Mouse (Mus musculus) heart, embryonic 12.5 days (tissue): ENCODE measurements around the gene Pla2g16. TPM values are rescaled to one million over a fixed set of nuclear protein-coding genes. Genes with fewer than 3 reads are reported as not detected.

Experiments
- ATAC-seq: fragments of 200-750 bp; cut with Nextera tagmentation; 2 replicates; pipeline ENCODE4 v1.8.0; 2017; ENCODE audit warnings: moderate TSS enrichment, moderate library complexity; ENCODE audit not compliant: insufficient number of reproducible peaks, low FRiP score
- H3K27ac ChIP-seq: fragments of 300-500 bp; sonication (generic); 2 replicates; pipeline ENCODE4 v1.5.1; 2016; ENCODE audit warnings: mild to moderate bottlenecking, moderate library complexity; ENCODE audit not compliant: poor library complexity, severe bottlenecking
- H3K27me3 ChIP-seq: fragments of 300-500 bp; sonication (generic); replicated peaks from 2 replicates; pipeline ENCODE4 v1.6.1; 2016; ENCODE audit warnings: mild to moderate bottlenecking, moderate library complexity
- H3K36me3 ChIP-seq: fragments of 300-500 bp; sonication (generic); 2 replicates; pipeline ENCODE4 v1.6.1; 2016; ENCODE audit warnings: mild to moderate bottlenecking, moderate library complexity
- H3K4me1 ChIP-seq: fragments of 300-500 bp; sonication (generic); replicated peaks from 2 replicates; pipeline ENCODE4 v1.6.1; 2016; ENCODE audit warnings: mild to moderate bottlenecking
- H3K4me2 ChIP-seq: fragments of 300-500 bp; sonication (generic); 2 replicates; pipeline ENCODE4 v1.6.1; 2016; ENCODE audit warnings: mild to moderate bottlenecking, moderate library complexity
- H3K4me3 ChIP-seq: fragments of 300-500 bp; sonication (generic); 2 replicates; pipeline ENCODE4 v1.5.1; 2016; ENCODE audit warnings: mild to moderate bottlenecking
- H3K9ac ChIP-seq: fragments of 300-500 bp; sonication (generic); 2 replicates; pipeline ENCODE4 v1.6.1; 2016; ENCODE audit warnings: mild to moderate bottlenecking, moderate library complexity
- H3K9me3 ChIP-seq: fragments of 300-500 bp; sonication (generic); replicated peaks from 2 replicates; pipeline ENCODE4 v1.6.1; 2016; ENCODE audit warnings: mild to moderate bottlenecking, moderate library complexity
- WGBS: fragments of 180-500 bp; shearing (Covaris S2); methylation state at CpG from one replicate; pipeline ENCODE4 v1.1.7; 2016; 5-methylcytosine and 5-hydroxymethylcytosine counted together
- polyA plus RNA-seq: library from polyadenylated mRNA; unstranded; fragments of >200 nt; fragmentation: Nextera tagmentation; extraction: Ambion mirVana; gene quantifications from 2 replicates; pipeline ENCODE4 v1.2.1, GENCODE M21; 2016

The Pla2g16 gene
- polyA plus RNA-seq, 1 experiment from 2014 or later, result 51.8 TPM

DNA sequence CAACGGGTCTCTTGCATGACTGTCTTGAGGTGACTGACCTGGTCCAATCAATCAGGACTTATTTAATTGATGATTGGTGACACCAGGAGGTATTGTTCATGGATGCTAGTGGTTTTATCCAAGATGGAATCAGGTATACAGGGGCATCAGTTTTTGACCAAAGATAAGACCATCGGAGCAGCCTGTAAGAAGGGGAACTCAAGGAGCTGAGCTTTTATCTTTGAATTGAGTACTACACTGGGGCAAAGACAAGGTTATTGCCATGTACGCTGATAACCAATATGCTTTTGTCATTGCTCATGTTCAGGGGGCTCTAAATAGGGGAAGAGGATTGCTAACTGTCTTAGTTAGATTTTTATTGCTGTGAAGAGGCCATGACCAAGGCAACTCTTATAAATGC is 8.3 kb upstream of the Pla2g16 start:
- ATAC-seq, result no peak
- WGBS, result 85% methylated on average over 3 of the region's 3 CpGs
- no peak overlapping the region for H3K27ac ChIP-seq
- H3K9ac ChIP-seq, result no peak overlapping the region
- peaks cover 34% of the 10 kb centered on the region for H3K4me1 ChIP-seq
- no peaks in the 10 kb centered on the region for H3K36me3 ChIP-seq
- no peak overlapping the region for H3K4me2 ChIP-seq
- no peaks in the 10 kb centered on the region for H3K27me3 ChIP-seq
- H3K9me3 ChIP-seq, result no peaks in the 10 kb centered on the region; the same call in 1 of the 2 replicates
- H3K4me3 ChIP-seq, result no peak overlapping the region

- Histone ChIP-seq H3K27ac (peak overlapping the region; percentile 75), H3K9ac (no peak overlapping the region), H3K4me1 (peaks cover 34% of the 10 kb centered on the region), H3K4me3 (no peak overlapping the region), H3K9me3 (no peaks in the 10 kb centered on the region), H3K36me3 (no peaks in the 10 kb centered on the region), H3K4me2 (no peak overlapping the region), H3K27me3 (no peaks in the 10 kb centered on the region)
- peak; percentile 72 for ATAC-seq
- WGBS, result 24% methylated on average over 4 of the region's 4 CpGs
These were observed 5.5 kb upstream of the Pla2g16 start for GRCm38 (mm10) chr19:7551550-7552300.

DNA sequence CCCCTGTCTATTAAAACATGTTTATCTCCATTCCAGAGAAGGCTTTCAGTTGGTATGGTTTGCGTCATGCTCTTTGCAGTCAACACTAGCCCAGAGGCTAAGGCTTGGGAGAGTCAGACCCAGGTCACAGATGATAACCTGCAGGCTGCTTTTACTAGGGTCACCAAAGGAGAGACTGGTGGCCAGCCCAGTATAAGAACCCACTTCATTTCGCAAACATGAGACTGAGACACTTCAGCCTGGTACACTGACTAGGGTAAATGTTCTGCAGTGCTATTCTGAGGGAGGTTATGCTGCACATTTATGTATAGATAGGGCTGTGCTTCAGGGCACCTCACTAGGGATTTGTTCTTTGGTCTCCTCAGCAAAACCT is 5.0 kb upstream of the Pla2g16 start:
- peak overlapping the region; percentile 7; the same call in 1 of the 2 replicates for H3K4me2 ChIP-seq
- 19% methylated on average over 2 of the region's 2 CpGs for WGBS
- peaks cover 34% of the 10 kb centered on the region for H3K4me1 ChIP-seq
- H3K4me3 ChIP-seq, result no peak overlapping the region
- H3K9me3 ChIP-seq, result no peaks in the 10 kb centered on the region
- H3K27me3 ChIP-seq, result no peaks in the 10 kb centered on the region
- H3K9ac ChIP-seq, result no peak overlapping the region
- H3K36me3 ChIP-seq, result no peaks in the 10 kb centered on the region
- ATAC-seq, result peak; percentile 40; the same call in 1 of the 2 replicates
- H3K27ac ChIP-seq, result peak overlapping the region; percentile 75

GRCm38 (mm10) chr19:7553441-7553840 is 3.8 kb upstream of the Pla2g16 start:
- Histone ChIP-seq H3K9ac (no peak overlapping the region), H3K4me2 (no peak overlapping the region), H3K9me3 (no peaks in the 10 kb centered on the region), H3K36me3 (no peaks in the 10 kb centered on the region), H3K27me3 (no peaks in the 10 kb centered on the region), H3K4me1 (peaks cover 34% of the 10 kb centered on the region), H3K27ac (no peak overlapping the region), H3K4me3 (no peak overlapping the region)
- ATAC-seq, result no peak

DNA sequence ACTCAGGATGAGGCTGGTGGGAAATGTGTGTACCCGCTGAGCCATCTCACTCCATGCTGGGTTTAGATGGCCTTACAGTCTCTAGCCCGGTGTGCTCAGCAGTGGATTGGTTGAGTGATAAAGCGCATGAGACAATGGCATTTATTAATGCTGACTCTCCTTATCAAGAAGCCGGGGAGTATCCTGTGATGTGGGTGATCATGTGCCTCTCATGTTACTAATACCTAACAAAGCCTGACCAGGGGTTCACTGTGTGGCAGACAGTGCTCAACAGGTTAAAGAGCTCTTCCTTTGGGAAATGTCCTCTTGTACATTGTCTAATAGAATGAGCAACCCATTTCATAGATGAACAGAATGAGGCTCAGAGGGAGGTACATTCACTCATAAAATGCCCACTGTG is 2.4 kb upstream of the Pla2g16 start:
- Histone ChIP-seq H3K4me3 (no peak overlapping the region), H3K27ac (no peak overlapping the region), H3K27me3 (no peaks in the 10 kb centered on the region), H3K9ac (no peak overlapping the region), H3K9me3 (no peaks in the 10 kb centered on the region), H3K36me3 (peaks cover 7% of the 10 kb centered on the region), H3K4me2 (no peak overlapping the region), H3K4me1 (peaks cover 44% of the 10 kb centered on the region)
- ATAC-seq, result no peak
- WGBS, result 65% methylated on average over 4 of the region's 4 CpGs

- no peak overlapping the region for H3K9ac ChIP-seq
- no peak overlapping the region for H3K4me3 ChIP-seq
- H3K4me2 ChIP-seq, result no peak overlapping the region
- H3K36me3 ChIP-seq, result peaks cover 8% of the 10 kb centered on the region
- H3K4me1 ChIP-seq, result peaks cover 45% of the 10 kb centered on the region
- ATAC-seq, result no peak
- no peaks in the 10 kb centered on the region for H3K27me3 ChIP-seq
- H3K27ac ChIP-seq, result no peak overlapping the region
- 90% methylated on average over 1 of the region's 1 CpGs for WGBS
- no peaks in the 10 kb centered on the region for H3K9me3 ChIP-seq
These were observed 618 bp upstream of the Pla2g16 start for GRCm38 (mm10) chr19:7556641-7557040.

DNA sequence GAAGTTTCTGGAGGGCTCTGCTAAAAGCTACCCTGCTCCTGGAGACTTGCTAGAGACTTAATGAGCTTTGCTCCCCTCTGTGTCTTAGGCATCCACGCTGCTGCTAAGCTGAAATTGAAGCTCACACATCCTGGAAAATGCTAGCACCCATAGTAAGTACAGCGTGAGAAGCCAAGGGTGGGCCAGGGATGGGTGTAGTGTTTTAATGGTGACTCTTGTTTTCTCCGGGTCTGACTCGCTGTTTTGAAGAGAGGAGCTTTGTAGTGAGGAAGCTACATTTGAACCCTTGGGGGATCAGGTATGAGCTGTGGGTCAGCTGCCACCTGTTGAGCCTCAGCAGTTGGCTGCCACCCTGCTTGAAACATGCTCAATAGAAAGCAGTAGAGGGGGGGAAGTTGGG is 585 bp downstream of the Pla2g16 start:
- Histone ChIP-seq H3K9me3 (no peaks in the 10 kb centered on the region), H3K9ac (peak overlapping the region; percentile 69), H3K27me3 (no peaks in the 10 kb centered on the region), H3K4me3 (peak overlapping the region; percentile 57), H3K36me3 (peaks cover 8% of the 10 kb centered on the region), H3K4me2 (peak overlapping the region; percentile 69), H3K4me1 (peaks cover 38% of the 10 kb centered on the region), H3K27ac (peak overlapping the region; percentile 46; the same call in 1 of the 2 replicates)
- WGBS, result 4% methylated on average over 4 of the region's 4 CpGs
- ATAC-seq, result 0 out of 2 replicates have a peak, but pooled peaks have one; percentile 23

DNA sequence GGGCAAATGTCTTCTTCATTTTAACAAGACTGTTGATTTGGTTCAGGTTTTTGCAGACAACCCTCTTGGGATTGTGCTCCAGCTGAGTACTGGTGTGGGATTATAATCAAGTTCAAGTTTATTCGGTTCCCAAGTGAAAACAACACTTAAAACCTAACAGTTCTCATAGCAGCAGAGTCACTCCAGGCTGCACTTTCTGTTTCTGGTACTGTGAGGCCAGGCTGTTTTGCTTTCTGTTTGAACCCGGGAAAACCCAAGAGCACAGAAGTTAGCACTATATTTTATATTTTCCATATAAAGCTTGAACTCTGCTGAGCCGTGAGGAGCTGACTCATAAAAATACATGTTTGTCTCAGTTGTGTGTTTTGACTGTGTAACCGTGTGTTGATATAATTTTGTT is 1.4 kb downstream of the Pla2g16 start:
- no peak for ATAC-seq
- H3K9ac ChIP-seq, result peak overlapping the region; percentile 69

GRCm38 (mm10) chr19:7559986-7560385 is 2.7 kb downstream of the Pla2g16 start:
- H3K9me3 ChIP-seq, result no peaks in the 10 kb centered on the region
- H3K4me1 ChIP-seq, result peaks cover 28% of the 10 kb centered on the region
- no peak overlapping the region for H3K4me3 ChIP-seq
- WGBS, result 36% methylated on average over 4 of the region's 4 CpGs
- H3K9ac ChIP-seq, result no peak overlapping the region
- ATAC-seq, result no peak
- peaks cover 8% of the 10 kb centered on the region for H3K36me3 ChIP-seq
- no peak overlapping the region for H3K27ac ChIP-seq
- H3K4me2 ChIP-seq, result no peak overlapping the region
- no peaks in the 10 kb centered on the region for H3K27me3 ChIP-seq

More for the DNA sequence above, 1.4 kb downstream of the Pla2g16 start:
- H3K4me2 ChIP-seq, result peak overlapping the region; percentile 69
- H3K4me1 ChIP-seq, result peaks cover 31% of the 10 kb centered on the region
- WGBS, result 70% methylated on average over 4 of the region's 4 CpGs
- peaks cover 8% of the 10 kb centered on the region for H3K36me3 ChIP-seq
- no peak overlapping the region for H3K27ac ChIP-seq
- H3K9me3 ChIP-seq, result no peaks in the 10 kb centered on the region
- no peaks in the 10 kb centered on the region for H3K27me3 ChIP-seq
- peak overlapping the region; percentile 57 for H3K4me3 ChIP-seq

DNA sequence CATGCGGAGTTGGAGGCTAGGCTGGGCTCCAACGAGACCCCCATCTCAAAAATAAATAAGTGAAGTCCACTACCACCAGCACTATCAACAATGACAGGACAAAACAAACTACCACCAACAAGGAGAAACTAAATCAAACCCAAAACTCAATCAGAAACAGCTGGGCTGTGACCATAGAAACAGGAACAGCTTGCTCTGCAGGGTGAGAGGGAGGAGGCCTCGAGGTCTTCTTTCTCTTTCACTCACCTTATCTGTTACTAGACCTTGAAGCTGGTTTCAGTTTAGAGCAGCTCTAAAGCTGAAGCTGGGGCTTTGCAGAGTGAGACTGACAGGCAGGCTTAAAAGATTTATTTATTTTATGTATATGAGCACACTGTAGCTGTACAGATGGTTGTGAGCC is 4.2 kb downstream of the Pla2g16 start:
- H3K36me3 ChIP-seq, result peaks cover 8% of the 10 kb centered on the region
- no peak overlapping the region for H3K4me3 ChIP-seq
- H3K27ac ChIP-seq, result no peak overlapping the region
- no peak for ATAC-seq
- no peak overlapping the region for H3K4me2 ChIP-seq
- no peak overlapping the region for H3K9ac ChIP-seq
- H3K9me3 ChIP-seq, result no peaks in the 10 kb centered on the region
- peaks cover 28% of the 10 kb centered on the region for H3K4me1 ChIP-seq
- 58% methylated on average over 3 of the region's 3 CpGs for WGBS
- no peaks in the 10 kb centered on the region for H3K27me3 ChIP-seq

GRCm38 (mm10) chr19:7562601-7563129 is 5.4 kb downstream of the Pla2g16 start:
- Histone ChIP-seq H3K9me3 (no peaks in the 10 kb centered on the region), H3K9ac (no peak overlapping the region), H3K27me3 (no peaks in the 10 kb centered on the region), H3K4me1 (peaks cover 29% of the 10 kb centered on the region), H3K4me3 (no peak overlapping the region), H3K36me3 (peaks cover 8% of the 10 kb centered on the region), H3K4me2 (no peak overlapping the region), H3K27ac (no peak overlapping the region)
- WGBS, result 75% methylated on average over 10 of the region's 10 CpGs
- ATAC-seq, result no peak
